In genomic region chr2:128373363-128374252, GRCm38 (mm10) we compare ENCODE assay signal across 8 mouse cellular contexts.
DNase-seq lines count a peak whose midpoint lies in the region; ATAC-seq and TF ChIP-seq lines count a peak whose summit lies in the region.

No protein-coding gene starts in this region.

- H3K9ac ChIP-seq in hindbrain, embryonic 16.5 days (ENCODE audit: low read depth, low read length) = no peak overlapping the region

- peaks cover 49% of the 10 kb centered on the region for H3K4me1 ChIP-seq in bone marrow macrophage, adult 2 months (ENCODE audit: control insufficient read depth, insufficient read depth, low read length)
- H3K4me1 ChIP-seq in hindbrain, embryonic 16.5 days (ENCODE audit: control insufficient read depth, insufficient read depth, low read depth, low read length) = peaks cover 9% of the 10 kb centered on the region
- no peaks in the 10 kb centered on the region for H3K4me1 ChIP-seq in cerebellum, adult 2 months (ENCODE audit: control insufficient read depth, insufficient read depth, low read length)

- no peak overlapping the region for H3K4me2 ChIP-seq in hindbrain, embryonic 16.5 days (ENCODE audit: low read length)

- peak; percentile 24 for DNase-seq in kidney, postnatal 14 days
- no peak for DNase-seq in kidney, adult 11 months
- no peak for DNase-seq in frontal cortex, postnatal 14 days (ENCODE audit: low spot score in 2 of 2)
- DNase-seq in cerebellum, adult 2 months = no peak
- no peak for DNase-seq in c-Kit-positive CD71-positive TER-119-positive erythroid progenitor cells, embryonic 14.5 days (ENCODE audit: low spot score)

- no peaks in the 10 kb centered on the region for H3K27me3 ChIP-seq in hindbrain, embryonic 16.5 days (replicated peaks; ENCODE audit: control insufficient read depth, insufficient read depth, low read length)
- no peaks in the 10 kb centered on the region for H3K27me3 ChIP-seq in cerebellum, adult 2 months (ENCODE audit: control insufficient read depth, insufficient read depth, low read length)

- 0 out of 2 replicates have a peak, but pooled peaks have one; percentile 27 for ATAC-seq in hindbrain, embryonic 16.5 days
- ATAC-seq in neutrophil, adult 5-6 weeks (ENCODE audit: extremely low read depth, insufficient number of reproducible peaks, low FRiP score, poor library complexity, severe bottlenecking) = peak; percentile 90

- 20% methylated on average over 12 of the region's 12 CpGs for WGBS in hindbrain, embryonic 16.5 days
- WGBS in cerebellum, adult 2 months = 49% methylated on average over 12 of the region's 12 CpGs

- peak overlapping the region; percentile 95 for H3K27ac ChIP-seq in bone marrow macrophage, adult 2 months (ENCODE audit: insufficient read depth, low read depth, low read length)
- H3K27ac ChIP-seq in hindbrain, embryonic 16.5 days (ENCODE audit: low read depth, low read length) = no peak overlapping the region
- H3K27ac ChIP-seq in cerebellum, adult 2 months (ENCODE audit: insufficient read depth, low read length) = no peak overlapping the region

- H3K36me3 ChIP-seq in hindbrain, embryonic 16.5 days (ENCODE audit: control insufficient read depth, insufficient read depth, low read length) = no peaks in the 10 kb centered on the region

- no peaks in the 10 kb centered on the region for H3K9me3 ChIP-seq in hindbrain, embryonic 16.5 days (ENCODE audit: control insufficient read depth, low read length)

- no peak for TF ChIP-seq POLR2A in bone marrow macrophage, adult 2 months (IDR thresholded peaks at IDR 0.05; ENCODE audit: borderline replicate concordance, low read depth, low read length)
- no peak for TF ChIP-seq POLR2A in cerebellum, adult 2 months (IDR thresholded peaks at IDR 0.05; ENCODE audit: borderline replicate concordance, insufficient read depth, low read length)

- peak overlapping the region; percentile 7 for H3K4me3 ChIP-seq in bone marrow macrophage, adult 2 months (ENCODE audit: insufficient read depth, low read length)
- no peak overlapping the region for H3K4me3 ChIP-seq in hindbrain, embryonic 16.5 days (ENCODE audit: low read length)
- no peak overlapping the region for H3K4me3 ChIP-seq in cerebellum, adult 2 months (replicated peaks; ENCODE audit: insufficient read depth, low read depth, low read length)

- TF ChIP-seq CTCF in bone marrow macrophage, adult 2 months (IDR thresholded peaks at IDR 0.05; ENCODE audit: low read depth, low read length) = no peak
- TF ChIP-seq CTCF in cerebellum, adult 2 months (IDR thresholded peaks at IDR 0.05; ENCODE audit: borderline replicate concordance, insufficient read depth, low read depth, low read length) = no peak
